In the genomic region with DNA sequence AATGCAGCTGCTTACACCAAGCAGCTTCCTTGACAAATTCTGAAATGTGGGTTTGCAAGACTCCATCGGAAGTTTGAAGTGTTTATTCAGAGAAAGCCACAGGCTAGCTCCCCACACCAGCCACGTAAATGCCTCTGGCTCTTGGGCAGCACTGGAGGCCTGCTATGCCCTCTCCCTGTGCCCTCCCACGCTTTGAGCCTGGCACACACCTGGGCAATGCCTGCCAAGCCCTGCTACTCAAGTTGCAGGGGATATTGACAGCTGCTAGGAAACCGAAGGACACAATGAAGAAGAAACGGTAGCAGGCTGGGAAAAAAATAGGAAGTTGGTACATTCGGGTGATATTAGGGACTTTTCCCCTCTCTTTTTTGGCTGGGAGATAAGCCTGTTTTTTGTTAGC, we compare ENCODE assay signal across 17 mouse cellular contexts. TPM values are rescaled to one million over a fixed set of nuclear protein-coding genes. Genes with fewer than 3 reads are reported as not detected.
"Had no signal": no experiment of that assay in that cellular context is flagged by ENCODE, and none has a peak within 500 bp of the region (broad histone marks: within the 10 kb centered on the region; RNA-seq: fewer than 3 reads in every experiment).

No protein-coding gene starts in this region.

- DNase-seq: kidney, adult 2 months; kidney, postnatal 14 days; retina, postnatal 1 day; right cerebral cortex, postnatal 4 days; spleen, adult 18-20 months; thymus, postnatal 36 days had no signal

- H3K4me1 ChIP-seq: intestine, embryonic 15.5 days; liver, embryonic 15.5 days; midbrain, embryonic 13.5 days had no signal

- H3K9me3 ChIP-seq: intestine, embryonic 15.5 days; kidney, embryonic 15.5 days; limb, embryonic 10.5 days; liver, embryonic 15.5 days; midbrain, embryonic 13.5 days; neural tube, embryonic 15.5 days; stomach, embryonic 15.5 days had no signal

- H3K9ac ChIP-seq: intestine, embryonic 15.5 days; kidney, embryonic 15.5 days; liver, embryonic 15.5 days; midbrain, embryonic 13.5 days; neural tube, embryonic 15.5 days; stomach, embryonic 15.5 days had no signal

- H3K4me2 ChIP-seq: intestine, embryonic 15.5 days; kidney, embryonic 15.5 days; liver, embryonic 11.5 days; liver, embryonic 15.5 days; midbrain, embryonic 13.5 days; neural tube, embryonic 15.5 days; stomach, embryonic 15.5 days had no signal

- ATAC-seq: intestine, embryonic 15.5 days; midbrain, embryonic 13.5 days had no signal

- H3K27ac ChIP-seq: intestine, embryonic 15.5 days; kidney, embryonic 15.5 days; left cerebral cortex, adult 2 months; limb, embryonic 10.5 days; liver, embryonic 15.5 days; midbrain, embryonic 13.5 days; neural tube, embryonic 15.5 days; stomach, embryonic 15.5 days had no signal

- H3K36me3 ChIP-seq: intestine, embryonic 15.5 days; kidney, embryonic 15.5 days; limb, embryonic 10.5 days; liver, embryonic 15.5 days; midbrain, embryonic 13.5 days; neural tube, embryonic 15.5 days; stomach, embryonic 15.5 days had no signal

- H3K27me3 ChIP-seq: kidney, embryonic 15.5 days; liver, embryonic 15.5 days; midbrain, embryonic 13.5 days; neural tube, embryonic 15.5 days; stomach, embryonic 15.5 days had no signal

- H3K4me3 ChIP-seq: intestine, embryonic 15.5 days; kidney, embryonic 15.5 days; left cerebral cortex, adult 2 months; limb, embryonic 10.5 days; liver, embryonic 15.5 days; midbrain, embryonic 13.5 days; myocyte; neural tube, embryonic 15.5 days; stomach, embryonic 15.5 days had no signal

RNA-seq across cellular contexts. Expression of gene C2cd4b, which starts 15.0 kb away (rescaled TPM):
- polyA plus RNA-seq: kidney, adult 2 months; liver, embryonic 11.5 days; liver, embryonic 15.5 days; myocyte had no signal

RNA-seq across cellular contexts. Expression of gene C2cd4a, which starts 57.9 kb away (rescaled TPM):
- polyA plus RNA-seq: myocyte; neural tube, embryonic 11.5 days had no signal
